Mouse (Mus musculus): ENCODE results near the gene Wrb.
"Not testable (repeated sequence)": the region's sequence is repeated elsewhere in the genome, so short reads cannot be mapped to it uniquely, and the experiment has no call there.

Wrb gene

DNA sequence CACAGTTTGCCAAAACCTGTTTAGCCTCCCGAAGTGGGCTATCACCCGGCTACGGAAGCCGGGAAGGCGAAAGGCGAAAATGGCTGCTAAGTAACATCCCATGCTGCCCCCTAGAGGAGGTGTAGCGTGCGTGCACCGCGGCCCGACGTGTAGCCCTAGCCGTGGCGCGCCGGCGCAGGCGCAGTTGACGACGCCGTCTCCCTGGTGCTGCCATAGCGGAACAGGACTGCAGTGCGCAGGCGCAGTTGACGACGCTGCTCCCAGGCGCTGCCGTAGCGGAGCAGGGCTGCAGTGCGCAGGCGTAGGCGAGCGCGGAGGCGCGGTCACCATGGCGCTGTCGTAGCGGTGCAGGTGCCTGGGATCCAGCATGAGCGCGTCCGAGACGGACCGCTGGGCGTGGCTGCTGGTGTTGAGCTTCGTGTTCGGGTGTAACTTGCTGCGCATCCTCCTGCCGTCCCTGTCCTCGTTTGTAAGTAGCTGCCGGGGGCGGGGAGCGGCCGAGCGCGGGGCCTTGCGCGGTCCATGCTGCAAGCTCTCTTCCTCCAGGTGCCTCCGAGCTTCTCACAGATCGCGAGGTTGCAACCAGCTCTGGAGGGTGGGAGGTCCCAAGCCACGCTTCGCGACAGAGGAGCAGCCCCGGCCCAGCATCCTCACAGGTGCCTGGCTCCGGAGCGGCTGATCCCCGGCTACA is at the start of gene Wrb:
Gene Wrb, plus strand, starts transcription at position 298 of the 691 bp plus-strand sequence.
- DNase-seq, result peak; percentile 100

DNA sequence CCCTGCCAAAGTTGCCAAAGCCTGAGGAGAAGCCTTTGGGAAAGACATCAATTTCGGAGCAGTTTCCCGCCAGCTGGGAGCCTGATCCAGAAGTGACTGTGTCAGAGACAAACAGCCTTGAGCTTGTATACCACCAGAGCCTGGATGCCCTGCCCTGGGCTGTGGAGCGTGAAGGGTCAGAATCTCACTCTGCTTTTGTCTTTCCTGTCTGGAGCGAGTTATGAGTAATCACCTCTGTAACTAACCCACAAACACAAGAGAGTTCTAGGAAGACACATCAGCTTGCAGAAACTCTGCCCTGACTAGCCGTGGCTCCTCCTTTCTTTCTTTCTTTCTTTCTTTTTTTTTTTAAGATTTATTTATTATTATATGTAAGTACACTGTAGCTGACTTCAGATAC is 49.2 kb upstream of the Wrb start:
- no peak for DNase-seq

DNA sequence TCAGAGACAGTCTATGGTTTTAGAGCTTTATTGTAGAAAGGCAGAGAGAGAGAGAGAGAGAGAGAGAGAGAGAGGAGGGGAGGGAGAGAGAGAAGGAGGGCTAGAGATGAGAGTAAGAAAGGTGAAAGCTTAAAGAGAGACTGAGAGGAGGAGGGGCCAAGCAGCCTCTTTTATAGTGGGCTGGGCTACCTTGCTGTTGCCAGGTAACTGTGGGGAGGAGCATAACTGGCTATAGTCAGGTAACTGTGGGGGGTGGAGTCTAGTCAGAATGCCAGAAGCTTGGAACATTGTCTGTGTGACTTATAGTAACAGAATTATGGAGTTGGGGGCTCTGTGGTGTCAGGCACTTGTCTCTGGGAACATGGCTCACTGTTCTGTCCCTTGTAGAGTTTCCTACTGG is 47.4 kb upstream of the Wrb start:
- DNase-seq, result not testable (repeated sequence)

GRCm38 (mm10) chr16:96103036-96103435 is 42.2 kb upstream of the Wrb start:
- DNase-seq, result peak; percentile 56

DNA sequence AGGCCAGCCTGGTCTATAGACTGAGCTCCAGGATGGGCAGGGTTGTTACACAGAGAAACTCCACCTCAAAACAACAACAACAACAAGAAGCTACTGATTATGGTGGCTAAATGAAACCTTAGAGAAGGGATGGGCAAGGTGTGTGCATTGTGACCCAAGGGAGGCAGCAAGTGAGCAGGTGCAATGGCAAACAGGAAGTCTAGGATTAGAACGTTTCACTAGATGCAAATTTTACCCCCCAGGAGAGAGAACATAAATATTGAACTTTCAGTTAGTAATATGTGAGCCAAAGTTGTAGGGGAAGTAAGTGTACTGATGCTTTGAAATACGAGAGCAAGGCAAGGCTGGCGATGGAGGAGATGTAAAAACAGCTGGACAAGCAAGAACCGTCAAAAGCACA is 35.5 kb upstream of the Wrb start:
- DNase-seq, result no peak

- DNase-seq, result no peak
These were observed 34.4 kb upstream of the Wrb start for GRCm38 (mm10) chr16:96110655-96111345.

DNA sequence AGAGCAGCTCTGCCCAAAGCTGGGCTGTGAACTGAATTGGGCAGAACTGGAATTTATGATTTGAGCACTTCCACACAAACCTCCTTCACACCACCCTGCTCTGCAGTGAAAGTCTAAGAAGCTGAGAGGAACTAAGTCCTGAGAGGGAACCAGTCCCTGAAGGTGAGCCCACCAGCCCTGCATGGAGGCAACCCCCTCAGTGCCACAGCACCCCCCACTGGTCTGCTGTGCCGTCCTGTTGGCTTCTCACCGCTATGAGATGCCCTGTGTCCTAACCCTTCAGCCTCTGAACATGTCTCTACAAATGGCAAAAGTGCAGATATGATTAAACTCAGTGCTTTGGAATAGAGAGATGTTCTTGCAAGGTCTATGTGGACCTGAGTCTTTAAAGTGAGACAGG is 32.4 kb upstream of the Wrb start:
- no peak for DNase-seq

GRCm38 (mm10) chr16:96114729-96115128 is 30.5 kb upstream of the Wrb start:
- no peak for DNase-seq

DNA sequence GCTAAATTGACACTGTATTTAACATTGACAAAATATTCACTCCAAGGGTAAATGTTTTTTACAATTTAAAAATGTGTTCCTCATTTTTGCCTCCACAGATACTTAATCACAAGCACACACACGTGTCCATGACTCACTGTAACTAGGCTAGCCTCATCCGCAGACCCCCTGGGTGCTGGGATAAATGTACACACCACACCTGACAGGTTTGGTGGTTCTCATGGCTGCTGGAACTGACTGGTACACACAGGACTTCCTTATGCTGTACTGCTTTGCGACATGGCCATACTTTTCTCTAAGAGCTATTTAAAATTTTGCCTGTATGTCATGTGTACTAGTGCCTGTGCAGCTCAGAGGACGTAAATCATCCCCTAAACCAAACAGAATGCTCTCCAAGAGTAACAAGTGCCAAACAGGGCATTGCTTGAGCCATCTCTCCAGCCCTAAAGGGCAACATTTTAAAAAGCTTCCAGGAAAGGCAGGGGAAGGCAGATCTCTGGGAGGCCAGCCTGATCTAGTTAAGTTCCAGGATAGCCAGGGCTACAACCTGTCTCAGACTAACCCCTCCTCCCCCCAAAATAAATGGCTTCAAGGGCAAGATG is 25.1 kb upstream of the Wrb start:
- DNase-seq, result no peak

DNA sequence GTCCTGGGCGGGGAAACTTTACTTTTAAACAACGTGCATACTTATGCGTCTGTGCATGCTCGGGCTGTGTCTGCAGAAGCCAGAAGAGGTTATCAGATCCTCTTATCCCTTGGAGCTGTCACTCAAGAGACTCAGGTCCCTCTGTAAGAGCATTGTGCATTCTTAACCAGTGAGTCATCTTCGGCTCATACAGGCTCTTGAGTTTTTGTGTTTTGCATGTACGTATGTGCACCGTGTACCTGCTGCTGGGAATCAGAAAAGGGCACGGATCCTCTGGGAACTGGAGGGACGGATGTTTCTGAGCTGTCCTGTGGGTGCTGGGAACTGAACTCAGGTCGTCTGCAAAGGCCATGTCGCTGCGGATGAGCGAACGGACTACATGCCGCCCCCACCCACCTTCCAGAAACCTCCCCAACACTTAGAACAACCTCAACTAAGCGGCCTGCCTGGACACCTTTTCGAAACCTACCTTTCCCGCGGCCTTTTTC is 18.5 kb upstream of the Wrb start:
- peak; percentile 17 for DNase-seq

DNA sequence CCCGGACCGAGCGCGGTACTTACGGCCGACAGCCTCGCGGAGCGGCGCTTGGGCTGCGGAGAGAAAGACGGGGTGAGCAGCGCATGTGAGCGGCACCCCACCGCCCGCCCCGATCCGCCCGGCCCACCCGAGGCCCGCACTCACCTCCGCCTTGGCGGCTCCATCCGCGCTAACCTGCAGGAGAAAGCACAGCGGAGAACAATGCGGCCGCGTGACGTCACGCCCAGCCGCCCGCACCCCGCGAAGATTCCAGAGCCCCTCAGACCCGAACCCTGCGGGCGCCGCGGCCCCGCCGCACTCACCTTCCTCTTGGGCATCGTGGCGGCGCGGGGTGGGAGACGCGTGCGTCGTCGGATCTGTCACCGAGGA is 17.9 kb upstream of the Wrb start:
- no peak for DNase-seq

GRCm38 (mm10) chr16:96127657-96128344 is 17.4 kb upstream of the Wrb start, which contains the start of gene Hmgn1:
Gene Hmgn1 (minus strand): TSS chr16:96127729.
- DNase-seq, result peak; percentile 98

DNA sequence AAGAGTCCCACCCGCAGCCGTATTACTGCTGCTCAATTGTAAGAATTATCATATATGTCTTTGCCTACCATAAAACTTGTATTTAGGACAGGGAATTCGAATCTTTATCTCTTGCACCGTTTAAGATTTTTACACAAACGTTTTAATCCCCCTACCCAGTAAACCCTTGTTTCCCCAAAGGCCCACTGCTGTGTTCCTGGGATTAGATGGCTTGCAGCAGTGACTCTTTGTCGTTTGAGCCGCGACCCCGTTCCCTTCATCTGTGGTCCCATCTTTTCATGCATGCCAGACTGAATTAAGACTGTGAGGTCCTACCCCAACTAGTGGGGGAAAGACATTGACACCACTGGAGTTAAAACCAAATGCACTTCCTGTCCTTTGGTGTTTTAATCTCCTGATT is 16.7 kb upstream of the Wrb start:
- DNase-seq, result peak; percentile 45

DNA sequence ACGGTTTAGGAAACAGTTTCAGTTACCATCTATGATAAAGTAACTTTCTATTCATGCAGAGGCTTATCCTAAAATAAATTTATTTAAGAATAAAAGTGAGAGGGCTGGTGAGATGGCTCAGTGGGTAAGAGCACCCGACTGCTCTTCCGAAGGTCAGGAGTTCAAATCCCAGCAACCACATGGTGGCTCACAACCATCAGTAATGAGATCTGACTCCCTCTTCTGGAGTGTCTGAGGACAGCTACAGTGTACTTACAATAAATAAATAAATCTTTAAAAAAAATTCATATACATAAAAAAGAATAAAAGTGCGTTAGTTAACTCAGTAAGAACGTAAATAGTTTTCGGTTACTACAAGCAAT is 478 bp upstream of the Wrb start:
- DNase-seq, result not testable (repeated sequence)

DNA sequence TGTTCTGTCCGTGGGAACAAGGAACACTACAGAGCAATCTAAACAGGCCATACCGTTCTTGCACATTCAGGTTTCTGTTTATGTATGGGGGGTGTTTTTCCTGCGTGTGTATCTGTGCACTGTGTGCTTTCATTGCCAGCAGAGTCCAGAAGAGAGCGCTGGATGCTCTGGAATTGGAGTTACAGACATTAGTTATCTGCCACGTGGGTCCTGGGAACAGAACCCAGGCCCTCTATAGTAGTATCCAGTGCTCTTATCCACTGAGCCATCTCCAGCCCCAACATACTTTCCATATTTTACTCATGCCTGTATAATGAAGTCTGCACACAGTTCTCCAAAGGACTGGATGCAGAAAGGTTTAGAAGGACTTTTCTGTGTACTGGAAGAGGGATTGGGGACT is 607 bp downstream of the Wrb start:
- DNase-seq, result no peak

GRCm38 (mm10) chr16:96148834-96149233 is 3.6 kb downstream of the Wrb start:
- no peak for DNase-seq

DNA sequence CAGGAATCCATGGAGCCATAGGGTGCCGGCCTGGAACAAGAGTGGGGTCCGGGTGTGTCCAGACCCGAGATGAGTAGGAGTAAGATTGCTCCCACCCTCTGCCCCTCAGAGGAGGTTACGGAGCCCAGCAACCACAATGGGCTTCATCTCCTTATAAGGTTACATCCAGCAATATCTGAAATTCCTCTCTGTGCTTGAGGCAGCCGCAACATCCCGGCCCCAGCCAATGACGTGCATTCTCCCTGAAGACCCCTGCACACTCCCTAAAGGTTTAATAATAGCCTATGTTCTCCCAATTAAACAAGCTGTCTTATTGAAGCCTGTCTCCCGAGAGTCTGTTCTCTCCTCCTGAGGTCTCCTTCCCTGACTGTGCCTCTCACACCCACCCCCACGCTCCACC is 4.1 kb downstream of the Wrb start:
- no peak for DNase-seq

GRCm38 (mm10) chr16:96150995-96151394 is 5.8 kb downstream of the Wrb start:
- DNase-seq, result no peak

DNA sequence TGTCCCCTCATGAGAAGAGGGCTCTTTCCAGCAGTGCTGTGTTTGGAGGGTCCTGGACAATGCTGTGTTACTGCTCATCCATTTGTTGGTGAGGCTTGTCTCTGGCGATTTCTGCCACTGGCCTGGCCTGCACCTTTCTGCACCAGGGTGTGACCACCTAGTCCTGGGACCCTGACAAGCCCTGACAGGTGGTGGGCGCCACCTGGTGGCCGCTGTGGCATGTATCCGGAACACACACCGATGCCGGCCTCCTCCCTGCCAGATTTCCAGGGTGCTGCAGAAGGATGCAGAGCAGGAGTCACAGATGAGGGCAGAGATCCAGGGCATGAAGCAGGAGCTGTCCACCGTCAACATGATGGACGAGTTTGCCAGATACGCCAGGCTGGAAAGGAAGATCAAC is 6.3 kb downstream of the Wrb start:
- peak; percentile 84 for DNase-seq

- no peak for DNase-seq
These were observed 9.3 kb downstream of the Wrb start for GRCm38 (mm10) chr16:96154476-96154875.

DNA sequence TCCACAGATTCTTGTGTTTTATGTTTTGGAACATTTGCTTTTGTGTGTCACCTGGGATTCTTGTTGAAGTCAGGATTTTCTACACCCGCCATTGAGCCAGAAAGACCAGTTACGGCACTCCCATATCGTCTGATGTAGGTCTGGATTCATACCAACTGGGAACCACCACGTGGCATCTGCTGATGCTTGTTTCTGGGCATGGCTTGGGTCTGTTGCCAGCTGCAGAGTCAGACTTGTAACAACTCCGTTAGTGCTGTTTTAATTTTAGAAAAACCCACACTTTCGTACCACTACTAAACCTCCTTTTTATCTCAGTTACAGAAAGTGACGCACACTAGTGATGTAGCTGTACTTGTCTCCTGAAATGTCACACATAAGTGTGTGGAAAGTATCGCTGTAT is 10.8 kb downstream of the Wrb start:
- no peak for DNase-seq

DNA sequence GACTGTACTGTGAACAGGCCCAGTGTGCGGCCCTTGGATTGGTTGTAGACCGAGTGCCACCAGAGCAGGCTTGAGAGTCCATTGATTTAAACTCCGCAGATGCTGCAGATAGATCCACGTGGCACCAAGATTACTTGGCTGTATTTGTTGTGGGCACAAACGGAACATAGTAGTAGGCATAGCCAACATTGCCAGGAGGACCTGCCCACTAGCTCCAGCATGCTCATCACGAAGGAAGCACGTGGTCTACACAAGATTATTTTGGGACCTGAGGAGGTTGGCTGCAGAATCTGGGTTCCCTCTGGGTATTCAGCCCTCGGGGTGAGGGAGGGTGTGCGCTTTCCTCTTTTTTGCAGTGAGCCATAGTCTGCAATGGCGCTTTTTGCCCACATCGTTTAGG is 12.0 kb downstream of the Wrb start:
- no peak for DNase-seq

DNA sequence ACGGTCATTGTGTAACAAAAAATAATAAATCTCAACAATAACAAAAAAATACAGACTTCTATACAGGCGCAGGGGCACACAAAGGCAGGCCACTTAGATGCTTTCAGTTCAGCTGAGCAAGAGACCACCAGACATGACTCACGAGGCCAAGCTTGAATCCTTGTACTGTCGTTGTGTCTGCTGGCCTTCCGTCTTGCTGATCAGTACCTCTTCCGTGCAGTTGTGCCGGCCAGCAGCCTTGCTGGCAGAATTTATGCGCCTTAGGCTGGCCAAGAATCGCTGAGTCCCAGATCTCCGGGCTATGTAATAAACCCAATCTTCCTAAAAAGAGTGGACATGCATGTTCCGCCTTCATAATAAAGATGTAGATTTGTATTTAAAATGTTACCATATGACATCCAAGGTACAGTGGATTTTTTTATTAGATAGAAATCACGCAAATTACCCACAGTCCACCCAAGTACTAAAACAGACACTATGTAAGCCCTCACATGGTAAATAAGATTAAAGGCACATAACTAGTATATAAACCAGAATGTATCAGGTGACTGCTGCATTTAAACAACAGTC is 13.4 kb downstream of the Wrb start:
- peak; percentile 40 for DNase-seq
